Mouse (Mus musculus): Measurements from ENCODE around the gene Fbxl7. TPM values are rescaled to one million over a fixed set of nuclear protein-coding genes. Genes with fewer than 3 reads are reported as not detected.
"Not testable (repeated sequence)": the region's sequence is repeated elsewhere in the genome, so short reads cannot be mapped to it uniquely, and the experiment has no call there.

The Fbxl7 gene
- polyA plus RNA-seq, 1 experiment from 2014 or later: 32.3 TPM

DNA sequence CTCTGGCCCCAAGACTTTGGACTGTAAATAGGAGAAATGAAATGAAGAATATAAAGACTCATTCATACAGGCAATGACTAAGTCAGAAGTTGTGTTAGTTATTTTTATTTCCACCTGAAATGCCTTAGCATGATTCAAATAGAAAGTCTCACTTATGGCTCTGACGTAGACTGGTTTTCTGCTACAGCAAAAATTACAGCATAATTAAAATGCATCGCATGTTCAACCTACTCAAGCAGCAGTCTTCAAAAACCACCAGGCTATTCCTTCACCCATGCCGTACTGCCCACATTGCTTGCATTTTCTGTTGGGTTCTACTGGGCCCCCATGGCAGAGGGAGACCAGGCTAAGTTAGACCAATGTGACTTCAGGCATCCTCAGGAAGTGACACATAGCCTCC lies 146.9 kb downstream of the Fbxl7 start:
- Histone ChIP-seq H3K27me3 (ENCODE audit: control insufficient read depth, insufficient read depth, low read length) (no peaks in the 10 kb centered on the region), H3K36me3 (ENCODE audit: control insufficient read depth, insufficient read depth, low read length) (no peaks in the 10 kb centered on the region), H3K4me3 (ENCODE audit: low read depth, low read length) (no peak overlapping the region), H3K4me2 (replicated peaks; ENCODE audit: low read depth, low read length) (no peak overlapping the region), H3K9ac (replicated peaks; ENCODE audit: low read depth, low read length) (no peak overlapping the region), H3K9me3 (ENCODE audit: control insufficient read depth, low read depth, low read length) (no peaks in the 10 kb centered on the region), H3K27ac (ENCODE audit: low read length) (no peak overlapping the region), H3K4me1 (ENCODE audit: control insufficient read depth, insufficient read depth, low read length) (no peaks in the 10 kb centered on the region)
- ATAC-seq (ENCODE audit: insufficient number of reproducible peaks, insufficient read depth, low FRiP score, low read depth): no peak
- 95% methylated on average over 3 of the region's 3 CpGs for WGBS

GRCm38 (mm10) chr15:26732366-26732765 lies 163.0 kb downstream of the Fbxl7 start:
- Histone ChIP-seq H3K4me2 (replicated peaks; ENCODE audit: low read depth, low read length) (no peak overlapping the region), H3K36me3 (ENCODE audit: control insufficient read depth, insufficient read depth, low read length) (no peaks in the 10 kb centered on the region), H3K9ac (replicated peaks; ENCODE audit: low read depth, low read length) (no peak overlapping the region), H3K4me1 (ENCODE audit: control insufficient read depth, insufficient read depth, low read length) (no peaks in the 10 kb centered on the region), H3K9me3 (ENCODE audit: control insufficient read depth, low read depth, low read length) (no peaks in the 10 kb centered on the region), H3K4me3 (ENCODE audit: low read depth, low read length) (no peak overlapping the region), H3K27me3 (ENCODE audit: control insufficient read depth, insufficient read depth, low read length) (no peaks in the 10 kb centered on the region), H3K27ac (ENCODE audit: low read length) (no peak overlapping the region)
- 63% methylated on average over 2 of the region's 2 CpGs for WGBS
- no peak for ATAC-seq (ENCODE audit: insufficient number of reproducible peaks, insufficient read depth, low FRiP score, low read depth)

- no peak overlapping the region for H3K27ac ChIP-seq (ENCODE audit: low read length)
- 45% methylated on average over 2 of the region's 2 CpGs for WGBS
These were observed 164.6 kb downstream of the Fbxl7 start for GRCm38 (mm10) chr15:26730760-26731159.

GRCm38 (mm10) chr15:26729341-26729740 lies 166.0 kb downstream of the Fbxl7 start:
- not testable (repeated sequence) for H3K27me3 ChIP-seq (ENCODE audit: control insufficient read depth, insufficient read depth, low read length); H3K9ac ChIP-seq (replicated peaks; ENCODE audit: low read depth, low read length); ATAC-seq (ENCODE audit: insufficient number of reproducible peaks, insufficient read depth, low FRiP score, low read depth); H3K27ac ChIP-seq (ENCODE audit: low read length); H3K4me3 ChIP-seq (ENCODE audit: low read depth, low read length); H3K4me2 ChIP-seq (replicated peaks; ENCODE audit: low read depth, low read length); H3K36me3 ChIP-seq (ENCODE audit: control insufficient read depth, insufficient read depth, low read length); H3K9me3 ChIP-seq (ENCODE audit: control insufficient read depth, low read depth, low read length); H3K4me1 ChIP-seq (ENCODE audit: control insufficient read depth, insufficient read depth, low read length)
- 95% methylated on average over 6 of the region's 7 CpGs for WGBS

More at GRCm38 (mm10) chr15:26730760-26731159, 164.6 kb downstream of the Fbxl7 start:
- no peak for ATAC-seq (ENCODE audit: insufficient number of reproducible peaks, insufficient read depth, low FRiP score, low read depth)
- Histone ChIP-seq H3K4me3 (ENCODE audit: low read depth, low read length) (no peak overlapping the region), H3K4me1 (ENCODE audit: control insufficient read depth, insufficient read depth, low read length) (no peaks in the 10 kb centered on the region), H3K9me3 (ENCODE audit: control insufficient read depth, low read depth, low read length) (no peaks in the 10 kb centered on the region), H3K4me2 (replicated peaks; ENCODE audit: low read depth, low read length) (no peak overlapping the region), H3K27me3 (ENCODE audit: control insufficient read depth, insufficient read depth, low read length) (no peaks in the 10 kb centered on the region), H3K9ac (replicated peaks; ENCODE audit: low read depth, low read length) (no peak overlapping the region), H3K36me3 (ENCODE audit: control insufficient read depth, insufficient read depth, low read length) (no peaks in the 10 kb centered on the region)

- ATAC-seq (ENCODE audit: insufficient number of reproducible peaks, insufficient read depth, low FRiP score, low read depth): no peak; the same call in 1 of the 2 replicates
- Histone ChIP-seq H3K36me3 (ENCODE audit: control insufficient read depth, insufficient read depth, low read length) (no peaks in the 10 kb centered on the region), H3K9me3 (ENCODE audit: control insufficient read depth, low read depth, low read length) (no peaks in the 10 kb centered on the region), H3K27me3 (ENCODE audit: control insufficient read depth, insufficient read depth, low read length) (no peaks in the 10 kb centered on the region), H3K9ac (replicated peaks; ENCODE audit: low read depth, low read length) (no peak overlapping the region), H3K27ac (ENCODE audit: low read length) (peak overlapping the region; percentile 10; the same call in 1 of the 2 replicates), H3K4me1 (ENCODE audit: control insufficient read depth, insufficient read depth, low read length) (0 out of 2 replicates have a peak, but pooled peaks cover 4% of the 10 kb centered on the region), H3K4me2 (replicated peaks; ENCODE audit: low read depth, low read length) (no peak overlapping the region), H3K4me3 (ENCODE audit: low read depth, low read length) (no peak overlapping the region)
- WGBS: 23% methylated on average over 5 of the region's 5 CpGs
These were observed 176.9 kb downstream of the Fbxl7 start for GRCm38 (mm10) chr15:26718390-26719036.

- Histone ChIP-seq H3K27ac (ENCODE audit: low read length) (peak overlapping the region; percentile 4; the same call in 1 of the 2 replicates), H3K4me2 (replicated peaks; ENCODE audit: low read depth, low read length) (no peak overlapping the region)
- ATAC-seq (ENCODE audit: insufficient number of reproducible peaks, insufficient read depth, low FRiP score, low read depth): no peak
These were observed 177.4 kb downstream of the Fbxl7 start for GRCm38 (mm10) chr15:26717952-26718351.

DNA sequence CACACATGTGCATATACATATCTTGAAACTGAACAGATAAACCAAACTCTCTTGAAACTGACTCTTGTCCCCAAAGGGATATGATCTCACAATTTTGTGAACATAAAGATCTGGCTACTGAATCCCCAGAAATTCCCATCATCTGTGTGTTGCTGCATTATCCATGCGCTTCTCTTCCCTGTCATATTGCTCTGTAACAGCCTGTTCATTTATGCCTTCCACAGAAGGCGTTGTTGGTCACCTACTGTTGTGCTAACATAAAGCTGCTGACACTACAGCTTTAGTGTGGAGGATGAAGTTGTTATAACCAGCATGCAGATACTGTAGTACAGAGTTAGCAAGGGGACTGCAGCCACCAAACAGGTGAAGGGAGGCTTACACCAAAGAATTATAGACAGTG lies 179.2 kb downstream of the Fbxl7 start:
- 0 out of 2 replicates have a peak, but pooled peaks cover 4% of the 10 kb centered on the region for H3K4me1 ChIP-seq (ENCODE audit: control insufficient read depth, insufficient read depth, low read length)
- H3K27me3 ChIP-seq (ENCODE audit: control insufficient read depth, insufficient read depth, low read length): no peaks in the 10 kb centered on the region
- no peak overlapping the region for H3K4me2 ChIP-seq (replicated peaks; ENCODE audit: low read depth, low read length)
- H3K4me3 ChIP-seq (ENCODE audit: low read depth, low read length): no peak overlapping the region
- no peak for ATAC-seq (ENCODE audit: insufficient number of reproducible peaks, insufficient read depth, low FRiP score, low read depth)
- H3K9me3 ChIP-seq (ENCODE audit: control insufficient read depth, low read depth, low read length): no peaks in the 10 kb centered on the region
- no peak overlapping the region for H3K9ac ChIP-seq (replicated peaks; ENCODE audit: low read depth, low read length)
- WGBS: 90% methylated on average over 2 of the region's 2 CpGs
- H3K27ac ChIP-seq (ENCODE audit: low read length): no peak overlapping the region
- H3K36me3 ChIP-seq (ENCODE audit: control insufficient read depth, insufficient read depth, low read length): no peaks in the 10 kb centered on the region

More at GRCm38 (mm10) chr15:26717952-26718351, 177.4 kb downstream of the Fbxl7 start:
- no peaks in the 10 kb centered on the region for H3K36me3 ChIP-seq (ENCODE audit: control insufficient read depth, insufficient read depth, low read length)
- 34% methylated on average over 7 of the region's 7 CpGs for WGBS
- H3K9me3 ChIP-seq (ENCODE audit: control insufficient read depth, low read depth, low read length): no peaks in the 10 kb centered on the region
- 0 out of 2 replicates have a peak, but pooled peaks cover 4% of the 10 kb centered on the region for H3K4me1 ChIP-seq (ENCODE audit: control insufficient read depth, insufficient read depth, low read length)
- H3K4me3 ChIP-seq (ENCODE audit: low read depth, low read length): no peak overlapping the region
- H3K9ac ChIP-seq (replicated peaks; ENCODE audit: low read depth, low read length): no peak overlapping the region
- H3K27me3 ChIP-seq (ENCODE audit: control insufficient read depth, insufficient read depth, low read length): no peaks in the 10 kb centered on the region

- no peaks in the 10 kb centered on the region for H3K9me3 ChIP-seq (ENCODE audit: control insufficient read depth, low read depth, low read length)
- H3K4me2 ChIP-seq (replicated peaks; ENCODE audit: low read depth, low read length): no peak overlapping the region
- H3K4me3 ChIP-seq (ENCODE audit: low read depth, low read length): no peak overlapping the region
- H3K4me1 ChIP-seq (ENCODE audit: control insufficient read depth, insufficient read depth, low read length): 0 out of 2 replicates have a peak, but pooled peaks cover 4% of the 10 kb centered on the region
- 72% methylated on average over 5 of the region's 5 CpGs for WGBS
- H3K27ac ChIP-seq (ENCODE audit: low read length): no peak overlapping the region
- H3K27me3 ChIP-seq (ENCODE audit: control insufficient read depth, insufficient read depth, low read length): no peaks in the 10 kb centered on the region
- no peaks in the 10 kb centered on the region for H3K36me3 ChIP-seq (ENCODE audit: control insufficient read depth, insufficient read depth, low read length)
- no peak for ATAC-seq (ENCODE audit: insufficient number of reproducible peaks, insufficient read depth, low FRiP score, low read depth)
- no peak overlapping the region for H3K9ac ChIP-seq (replicated peaks; ENCODE audit: low read depth, low read length)
These were observed 179.7 kb downstream of the Fbxl7 start for GRCm38 (mm10) chr15:26715635-26716034.

- Histone ChIP-seq H3K9ac (replicated peaks; ENCODE audit: low read depth, low read length) (no peak overlapping the region), H3K27ac (ENCODE audit: low read length) (no peak overlapping the region), H3K4me2 (replicated peaks; ENCODE audit: low read depth, low read length) (no peak overlapping the region), H3K4me1 (ENCODE audit: control insufficient read depth, insufficient read depth, low read length) (no peaks in the 10 kb centered on the region), H3K4me3 (ENCODE audit: low read depth, low read length) (no peak overlapping the region), H3K9me3 (ENCODE audit: control insufficient read depth, low read depth, low read length) (no peaks in the 10 kb centered on the region), H3K27me3 (ENCODE audit: control insufficient read depth, insufficient read depth, low read length) (no peaks in the 10 kb centered on the region), H3K36me3 (ENCODE audit: control insufficient read depth, insufficient read depth, low read length) (no peaks in the 10 kb centered on the region)
- ATAC-seq (ENCODE audit: insufficient number of reproducible peaks, insufficient read depth, low FRiP score, low read depth): no peak
- 59% methylated on average over 7 of the region's 7 CpGs for WGBS
These were observed 183.1 kb downstream of the Fbxl7 start for GRCm38 (mm10) chr15:26712271-26712670.

Measured in stomach, embryonic 14.5 days (tissue).